Mouse (Mus musculus): Measurements from ENCODE around the gene Dpyd. TPM values are rescaled to one million over a fixed set of nuclear protein-coding genes. Genes with fewer than 3 reads are reported as not detected.

Dpyd gene
- polyA plus RNA-seq (2014; fragmentation: Nextera tagmentation; extraction: Ambion mirVana), result 6.8 and 6.9 TPM in 2 replicates

GRCm38 (mm10) chr3:118561554-118562310 is at the start of gene Dpyd:
TSS of gene Dpyd (plus strand) at chr3:118562129.
- DNase-seq, result peak; percentile 94
- peak within 1 kb of the TSS; percentile 59 for H3K9ac ChIP-seq
- H3K27me3 ChIP-seq (ENCODE audit: insufficient read depth, low read length), result no peaks in the 10 kb centered on the region
- no peaks in the 10 kb centered on the region for H3K36me3 ChIP-seq (ENCODE audit: insufficient read depth)
- WGBS, result 5% methylated on average over 19 of the region's 19 CpGs
- no peak for TF ChIP-seq CTCF (IDR thresholded peaks at IDR 0.05; ENCODE audit: low read depth)
- peak within 1 kb of the TSS; percentile 83 for H3K4me2 ChIP-seq
- no peaks in the 10 kb centered on the region for H3K9me3 ChIP-seq (ENCODE audit: low read depth, low read length)
- ATAC-seq (ENCODE audit: insufficient read depth), result peak; percentile 100
- peak within 1 kb of the TSS; percentile 62 for H3K4me3 ChIP-seq (ENCODE audit: low read depth, low read length)
- no peaks in the 10 kb centered on the region for H3K4me1 ChIP-seq (ENCODE audit: insufficient read depth)
- H3K27ac ChIP-seq (ENCODE audit: low read depth), result no peak within 1 kb of the TSS

DNA sequence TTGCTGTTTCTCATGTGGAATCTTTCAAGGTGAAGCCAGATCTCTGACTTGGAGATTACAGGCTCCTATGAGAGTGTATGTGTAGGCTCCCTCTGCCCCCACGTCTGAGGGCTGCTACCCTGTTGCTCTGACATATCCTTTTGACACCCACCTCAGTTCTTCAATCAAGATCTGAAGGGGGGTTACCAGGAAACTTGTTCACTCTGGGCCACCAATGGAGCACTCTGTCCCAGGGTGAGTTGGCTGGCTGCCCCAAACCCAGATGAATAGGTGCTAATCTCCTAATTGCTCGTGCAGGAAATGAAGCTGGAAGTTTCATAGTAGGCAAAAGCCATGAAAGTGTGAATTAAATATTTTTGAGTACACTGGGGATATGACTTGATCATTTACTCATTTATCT is 24.3 kb upstream of the Dpyd start:
- no peak overlapping the region for H3K9ac ChIP-seq
- no peak for TF ChIP-seq CTCF (IDR thresholded peaks at IDR 0.05; ENCODE audit: low read depth)
- WGBS, result 20% methylated on average over 2 of the region's 2 CpGs

DNA sequence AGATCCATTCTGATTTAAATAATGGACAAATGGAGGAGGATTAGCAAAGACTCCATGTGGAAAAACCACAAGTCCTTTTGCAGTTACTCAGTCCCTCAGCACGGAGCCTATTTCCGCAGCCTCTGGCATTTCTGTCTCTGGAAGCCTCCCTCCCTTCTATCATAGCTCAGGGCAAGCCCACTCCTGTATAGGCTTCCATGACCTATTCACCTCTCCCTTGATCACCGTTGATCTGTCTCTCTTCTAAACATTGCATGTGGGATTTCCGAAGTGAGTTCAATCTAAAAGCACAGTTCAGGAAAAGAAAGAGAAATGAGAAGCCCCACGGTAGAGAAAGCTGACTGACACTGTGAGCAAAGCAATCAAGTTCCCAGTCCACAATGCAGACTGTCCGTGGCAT is 20.2 kb upstream of the Dpyd start:
- no peak for TF ChIP-seq CTCF (IDR thresholded peaks at IDR 0.05; ENCODE audit: low read depth)
- Histone ChIP-seq H3K4me1 (ENCODE audit: insufficient read depth) (no peaks in the 10 kb centered on the region), H3K4me3 (ENCODE audit: low read depth, low read length) (no peak overlapping the region), H3K27ac (ENCODE audit: low read depth) (no peak overlapping the region), H3K27me3 (ENCODE audit: insufficient read depth, low read length) (no peaks in the 10 kb centered on the region), H3K36me3 (ENCODE audit: insufficient read depth) (no peaks in the 10 kb centered on the region), H3K9me3 (ENCODE audit: low read depth, low read length) (no peaks in the 10 kb centered on the region), H3K4me2 (no peak overlapping the region), H3K9ac (no peak overlapping the region)
- no peak for DNase-seq
- no peak for ATAC-seq (ENCODE audit: insufficient read depth)
- 54% methylated on average over 6 of the region's 6 CpGs for WGBS

More for the DNA sequence above, 24.3 kb upstream of the Dpyd start:
- no peaks in the 10 kb centered on the region for H3K4me1 ChIP-seq (ENCODE audit: insufficient read depth)
- H3K27me3 ChIP-seq (ENCODE audit: insufficient read depth, low read length), result no peaks in the 10 kb centered on the region
- no peaks in the 10 kb centered on the region for H3K36me3 ChIP-seq (ENCODE audit: insufficient read depth)
- DNase-seq (no peak), ATAC-seq (ENCODE audit: insufficient read depth) (no peak)
- no peak overlapping the region for H3K27ac ChIP-seq (ENCODE audit: low read depth)
- no peak overlapping the region for H3K4me2 ChIP-seq
- no peaks in the 10 kb centered on the region for H3K9me3 ChIP-seq (ENCODE audit: low read depth, low read length)
- no peak overlapping the region for H3K4me3 ChIP-seq (ENCODE audit: low read depth, low read length)

DNA sequence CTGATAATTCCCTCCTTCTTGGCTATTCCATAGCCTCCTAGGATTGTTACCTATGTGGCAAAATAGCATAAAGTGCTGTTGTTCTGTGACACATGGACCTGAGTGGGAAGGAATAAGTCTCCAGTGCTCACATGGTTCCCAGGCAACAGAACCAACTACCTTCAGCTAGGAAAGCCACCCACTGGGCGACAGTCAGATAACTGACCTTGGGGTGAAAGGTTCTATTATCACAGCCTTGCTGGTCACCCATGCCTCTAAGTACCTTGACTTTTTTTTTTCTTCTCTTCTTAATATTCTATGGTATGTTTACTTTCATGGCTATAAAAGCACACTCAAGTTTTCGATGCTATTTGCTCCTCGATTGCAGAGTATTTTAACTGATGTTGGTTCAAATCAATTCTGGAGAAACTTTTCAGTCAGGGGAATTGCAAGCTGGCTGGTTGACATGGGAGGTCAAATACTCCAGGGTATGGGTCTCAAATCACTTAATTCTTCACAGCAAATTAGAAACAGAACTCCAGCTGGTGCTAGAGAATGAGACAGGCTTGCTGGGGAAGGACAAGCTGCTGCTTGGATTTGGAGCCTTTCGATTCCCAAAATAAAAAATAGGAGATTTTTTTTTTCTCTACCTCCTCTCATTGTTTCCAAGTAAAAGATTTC is 14.2 kb upstream of the Dpyd start:
- no peak overlapping the region for H3K9ac ChIP-seq
- no peak for ATAC-seq (ENCODE audit: insufficient read depth)
- H3K4me1 ChIP-seq (ENCODE audit: insufficient read depth), result no peaks in the 10 kb centered on the region
- H3K27ac ChIP-seq (ENCODE audit: low read depth), result no peak overlapping the region
- H3K4me3 ChIP-seq (ENCODE audit: low read depth, low read length), result no peak overlapping the region
- no peaks in the 10 kb centered on the region for H3K27me3 ChIP-seq (ENCODE audit: insufficient read depth, low read length)
- no peak overlapping the region for H3K4me2 ChIP-seq
- H3K9me3 ChIP-seq (ENCODE audit: low read depth, low read length), result no peaks in the 10 kb centered on the region
- WGBS, result 24% methylated on average over 4 of the region's 4 CpGs
- no peak for TF ChIP-seq CTCF (IDR thresholded peaks at IDR 0.05; ENCODE audit: low read depth)
- H3K36me3 ChIP-seq (ENCODE audit: insufficient read depth), result no peaks in the 10 kb centered on the region
- DNase-seq, result peak; percentile 17

GRCm38 (mm10) chr3:118557605-118558004 is 4.3 kb upstream of the Dpyd start:
- TF ChIP-seq CTCF (IDR thresholded peaks at IDR 0.05; ENCODE audit: low read depth), result no peak
- Histone ChIP-seq H3K9ac (no peak overlapping the region), H3K27ac (ENCODE audit: low read depth) (no peak overlapping the region), H3K4me2 (no peak overlapping the region), H3K4me1 (ENCODE audit: insufficient read depth) (no peaks in the 10 kb centered on the region), H3K36me3 (ENCODE audit: insufficient read depth) (no peaks in the 10 kb centered on the region), H3K4me3 (ENCODE audit: low read depth, low read length) (no peak overlapping the region), H3K9me3 (ENCODE audit: low read depth, low read length) (no peaks in the 10 kb centered on the region), H3K27me3 (ENCODE audit: insufficient read depth, low read length) (no peaks in the 10 kb centered on the region)
- DNase-seq (no peak), ATAC-seq (ENCODE audit: insufficient read depth) (no peak)
- WGBS, result 55% methylated on average over 1 of the region's 1 CpGs

DNA sequence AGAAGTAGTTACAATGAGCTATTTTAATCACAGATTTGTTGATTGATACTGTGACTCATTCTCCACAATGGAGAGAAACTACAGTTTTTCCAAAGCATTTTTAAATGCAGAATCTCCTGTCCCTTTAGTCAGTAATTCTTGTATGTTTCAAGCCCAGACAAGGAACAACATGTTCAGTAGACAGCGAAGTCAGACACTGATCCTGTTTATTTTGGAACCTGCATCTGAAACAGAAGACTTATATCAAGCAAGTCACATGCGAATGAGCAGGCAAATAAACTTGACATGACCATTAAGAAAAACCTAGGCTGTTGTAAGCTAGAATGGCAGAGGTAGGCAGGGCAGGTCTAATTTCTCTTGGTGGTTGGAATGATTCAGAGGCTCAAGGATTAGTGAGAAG is 2.0 kb upstream of the Dpyd start:
- no peak overlapping the region for H3K27ac ChIP-seq (ENCODE audit: low read depth)
- ATAC-seq (ENCODE audit: insufficient read depth) (no peak), DNase-seq (no peak)
- no peaks in the 10 kb centered on the region for H3K36me3 ChIP-seq (ENCODE audit: insufficient read depth)
- TF ChIP-seq CTCF (IDR thresholded peaks at IDR 0.05; ENCODE audit: low read depth), result no peak
- no peaks in the 10 kb centered on the region for H3K9me3 ChIP-seq (ENCODE audit: low read depth, low read length)
- H3K4me1 ChIP-seq (ENCODE audit: insufficient read depth), result no peaks in the 10 kb centered on the region
- no peak overlapping the region for H3K4me3 ChIP-seq (ENCODE audit: low read depth, low read length)
- 74% methylated on average over 2 of the region's 2 CpGs for WGBS
- no peak overlapping the region for H3K4me2 ChIP-seq
- no peaks in the 10 kb centered on the region for H3K27me3 ChIP-seq (ENCODE audit: insufficient read depth, low read length)
- no peak overlapping the region for H3K9ac ChIP-seq

DNA sequence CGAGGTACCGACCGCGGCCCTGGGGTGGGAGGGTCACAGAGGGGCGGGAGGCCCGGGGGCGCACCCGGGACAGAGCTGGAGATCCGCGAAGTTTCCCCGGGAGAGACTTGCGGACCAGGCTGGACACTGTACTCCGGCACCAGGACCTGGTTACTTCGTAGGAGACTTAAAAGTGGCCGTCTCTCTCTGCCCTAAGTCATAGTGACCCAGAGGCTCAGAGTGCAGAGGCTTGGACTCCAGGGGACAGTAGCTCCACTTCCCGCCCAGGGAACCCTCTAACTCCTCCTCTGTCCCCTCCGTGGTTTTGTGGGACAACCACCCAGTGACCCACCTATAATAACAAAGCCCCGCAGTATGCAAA is 362 bp downstream of the Dpyd start:
- ATAC-seq (ENCODE audit: insufficient read depth) (peak; percentile 89), DNase-seq (no peak)
- Histone ChIP-seq H3K4me3 (ENCODE audit: low read depth, low read length) (peak overlapping the region; percentile 62), H3K4me2 (peak overlapping the region; percentile 83), H3K9ac (peak overlapping the region; percentile 59), H3K36me3 (ENCODE audit: insufficient read depth) (no peaks in the 10 kb centered on the region), H3K4me1 (ENCODE audit: insufficient read depth) (no peaks in the 10 kb centered on the region), H3K9me3 (ENCODE audit: low read depth, low read length) (no peaks in the 10 kb centered on the region), H3K27ac (ENCODE audit: low read depth) (no peak overlapping the region), H3K27me3 (ENCODE audit: insufficient read depth, low read length) (no peaks in the 10 kb centered on the region)
- no peak for TF ChIP-seq CTCF (IDR thresholded peaks at IDR 0.05; ENCODE audit: low read depth)
- 0% methylated on average over 18 of the region's 18 CpGs for WGBS

All from lung, embryonic 14.5 days (tissue).